In genomic region chr8:18348716-18349115, GRCm38 (mm10) we compare ENCODE assay signal across 30 mouse cellular contexts.
"Had no signal": no experiment of that assay in that cellular context is flagged by ENCODE, and none has a peak within 500 bp of the region (broad histone marks: within the 10 kb centered on the region; RNA-seq: fewer than 3 reads in every experiment).

No protein-coding gene starts in this region.

- H3K9me3 ChIP-seq: heart, embryonic 13.5 days; heart, embryonic 15.5 days; hindbrain, embryonic 10.5 days; hindbrain, embryonic 12.5 days; intestine, embryonic 15.5 days; kidney, embryonic 15.5 days; limb, embryonic 10.5 days; limb, embryonic 12.5 days; liver, embryonic 13.5 days; liver, embryonic 15.5 days had no signal

- H3K4me3 ChIP-seq: gastrocnemius, adult 2 months; heart, adult 2 months; heart, embryonic 13.5 days; heart, embryonic 15.5 days; hindbrain, embryonic 10.5 days; hindbrain, embryonic 12.5 days; intestine, embryonic 15.5 days; kidney, embryonic 15.5 days; left cerebral cortex, adult 2 months; limb, embryonic 10.5 days; limb, embryonic 12.5 days; liver, embryonic 13.5 days; liver, embryonic 15.5 days had no signal

- H3K27ac ChIP-seq: gastrocnemius, adult 2 months; heart, adult 2 months; heart, embryonic 13.5 days; heart, embryonic 15.5 days; hindbrain, embryonic 10.5 days; hindbrain, embryonic 12.5 days; hindbrain, embryonic 14.5 days; intestine, embryonic 15.5 days; kidney, embryonic 15.5 days; kidney, postnatal 0 days; left cerebral cortex, adult 2 months; limb, embryonic 10.5 days; limb, embryonic 12.5 days; liver, embryonic 13.5 days; liver, embryonic 15.5 days had no signal

- ATAC-seq: hindbrain, embryonic 16.5 days; inflammation-experienced regulatory T-cells, adult 6 months; intestine, embryonic 15.5 days; intestine, postnatal 0 days; liver, postnatal 0 days had no signal

- H3K36me3 ChIP-seq: heart, embryonic 13.5 days; heart, embryonic 15.5 days; hindbrain, embryonic 10.5 days; hindbrain, embryonic 12.5 days; intestine, embryonic 15.5 days; kidney, embryonic 15.5 days; limb, embryonic 10.5 days; limb, embryonic 12.5 days; liver, embryonic 13.5 days; liver, embryonic 15.5 days had no signal

- H3K4me1 ChIP-seq: heart, embryonic 13.5 days; heart, embryonic 15.5 days; hindbrain, embryonic 10.5 days; hindbrain, embryonic 12.5 days; intestine, embryonic 15.5 days; kidney, embryonic 15.5 days; limb, embryonic 10.5 days; limb, embryonic 12.5 days; liver, embryonic 13.5 days; liver, embryonic 15.5 days had no signal

- DNase-seq: gastrocnemius, adult 2 months; gastrocnemius, postnatal 10 days; gastrocnemius, postnatal 25 days; heart, adult 2 months; heart, postnatal 14 days; heart, postnatal 4 days; kidney, adult 18-20 months; kidney, adult 8-10 months; kidney, postnatal 14 days; kidney, postnatal 36 days; liver; liver, embryonic 13.5 days; liver, postnatal 0 days had no signal

- H3K27me3 ChIP-seq: heart, embryonic 13.5 days; heart, embryonic 15.5 days; hindbrain, embryonic 12.5 days; intestine, embryonic 15.5 days; kidney, embryonic 15.5 days; limb, embryonic 12.5 days; liver, embryonic 13.5 days; liver, embryonic 15.5 days had no signal

- H3K9ac ChIP-seq: heart, embryonic 13.5 days; heart, embryonic 15.5 days; hindbrain, embryonic 12.5 days; hindbrain, embryonic 14.5 days; intestine, embryonic 15.5 days; kidney, embryonic 15.5 days; limb, embryonic 12.5 days; liver, embryonic 13.5 days; liver, embryonic 15.5 days; liver, postnatal 0 days had no signal

- H3K4me2 ChIP-seq: heart, embryonic 11.5 days; heart, embryonic 13.5 days; heart, embryonic 15.5 days; hindbrain, embryonic 12.5 days; hindbrain, embryonic 14.5 days; intestine, embryonic 15.5 days; kidney, embryonic 15.5 days; limb, embryonic 12.5 days; liver, embryonic 11.5 days; liver, embryonic 13.5 days; liver, embryonic 15.5 days had no signal
